Mouse (Mus musculus): ENCODE data around the gene Fam214b.

Gene Fam214b

DNA sequence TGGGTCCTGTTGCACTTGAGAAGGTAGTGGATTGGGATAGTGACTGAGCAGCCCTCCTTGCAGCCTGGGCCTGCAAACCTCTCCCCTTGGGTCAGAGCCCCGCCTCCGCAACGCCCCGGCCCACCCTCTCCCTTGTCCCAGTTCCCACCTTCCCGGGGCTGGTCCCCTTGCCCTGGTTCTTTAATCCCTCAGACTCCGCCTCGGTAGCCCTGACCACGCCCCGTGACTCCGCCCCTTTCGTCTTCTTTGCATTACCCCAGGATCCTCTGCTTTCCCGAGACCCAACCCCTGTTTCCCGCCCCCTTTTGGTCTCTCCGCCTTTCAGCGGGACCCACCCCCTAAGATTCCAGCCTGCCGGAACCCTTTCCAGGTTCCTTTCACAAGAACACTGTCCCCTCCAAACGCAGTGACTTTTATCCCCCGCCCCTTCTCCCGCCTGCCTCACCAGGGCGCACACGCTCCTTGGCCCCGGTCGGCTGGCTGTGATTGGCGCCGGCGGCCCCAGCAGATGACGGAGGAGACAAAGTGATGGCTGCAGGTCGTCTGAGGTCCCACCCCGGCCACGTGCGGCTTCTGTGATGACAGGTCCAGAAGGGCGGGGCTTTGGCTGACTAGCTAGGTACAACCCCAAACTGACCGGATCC, at the start of gene Fam214b:
Gene Fam214b (minus strand): TSS at position 562 of the 644 bp plus-strand sequence.
- peak; percentile 65 for DNase-seq (ENCODE audit: low read depth, low spot score)

DNA sequence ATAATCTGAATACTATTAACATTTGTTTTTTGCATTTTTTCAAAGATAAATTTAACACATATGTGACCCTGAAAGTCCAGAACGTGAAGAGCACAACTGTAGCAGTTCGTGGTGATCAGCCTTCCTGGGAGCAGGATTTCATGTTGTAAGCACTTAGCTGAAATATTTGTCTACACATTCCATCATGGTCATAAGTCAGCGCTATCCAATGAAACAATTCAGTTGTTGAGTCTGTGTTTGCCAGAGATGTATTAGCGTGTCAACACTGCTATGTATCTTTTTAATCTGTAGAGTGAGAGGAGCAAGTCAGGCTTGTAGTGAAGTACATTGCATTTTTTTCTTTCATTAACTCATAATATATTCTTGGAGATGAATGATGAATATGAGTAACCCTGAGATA, 45.2 kb upstream of the Fam214b start:
- no peak for DNase-seq (ENCODE audit: low read depth, low spot score)

DNA sequence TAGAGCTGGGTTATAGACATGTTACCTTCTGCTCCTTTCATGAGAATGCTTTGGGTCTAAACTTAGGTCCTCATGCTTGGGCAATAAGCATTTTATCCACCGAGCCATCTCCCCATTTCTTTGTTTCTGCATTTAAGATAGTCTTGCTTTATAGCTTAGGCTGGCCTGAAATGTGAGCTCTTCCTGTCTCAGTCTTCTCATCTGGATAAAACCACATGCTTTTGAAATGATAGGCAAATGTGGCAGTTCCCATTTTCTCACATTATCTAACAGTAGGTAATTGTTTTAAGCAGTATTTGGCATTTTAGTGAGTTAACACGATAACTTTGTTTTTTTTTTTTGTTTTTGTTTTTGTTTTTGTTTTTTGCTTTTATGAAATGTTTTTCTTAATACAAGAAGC, 43.9 kb upstream of the Fam214b start:
- DNase-seq (ENCODE audit: low read depth, low spot score): no peak

DNA sequence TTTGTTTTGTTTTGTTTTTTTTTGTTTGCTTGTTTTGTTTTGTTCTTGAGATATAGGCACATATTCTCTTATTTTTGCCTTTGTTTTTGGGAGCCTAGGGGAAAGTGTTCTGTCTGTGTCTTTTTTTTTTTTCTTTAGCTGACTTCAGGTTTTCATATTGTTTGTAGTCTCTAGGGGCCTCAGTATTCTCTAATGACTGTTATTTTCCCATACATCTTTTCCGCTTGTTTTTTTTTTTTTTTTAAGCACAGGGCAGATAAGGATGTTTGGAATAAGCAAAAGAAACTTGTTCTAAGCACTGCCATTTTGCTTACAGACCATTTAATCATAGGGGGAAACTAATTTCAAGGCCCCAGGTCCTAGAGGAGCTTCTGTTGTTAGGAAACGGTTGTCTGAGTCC, 36.4 kb upstream of the Fam214b start:
- DNase-seq (ENCODE audit: low read depth, low spot score): no peak

DNA sequence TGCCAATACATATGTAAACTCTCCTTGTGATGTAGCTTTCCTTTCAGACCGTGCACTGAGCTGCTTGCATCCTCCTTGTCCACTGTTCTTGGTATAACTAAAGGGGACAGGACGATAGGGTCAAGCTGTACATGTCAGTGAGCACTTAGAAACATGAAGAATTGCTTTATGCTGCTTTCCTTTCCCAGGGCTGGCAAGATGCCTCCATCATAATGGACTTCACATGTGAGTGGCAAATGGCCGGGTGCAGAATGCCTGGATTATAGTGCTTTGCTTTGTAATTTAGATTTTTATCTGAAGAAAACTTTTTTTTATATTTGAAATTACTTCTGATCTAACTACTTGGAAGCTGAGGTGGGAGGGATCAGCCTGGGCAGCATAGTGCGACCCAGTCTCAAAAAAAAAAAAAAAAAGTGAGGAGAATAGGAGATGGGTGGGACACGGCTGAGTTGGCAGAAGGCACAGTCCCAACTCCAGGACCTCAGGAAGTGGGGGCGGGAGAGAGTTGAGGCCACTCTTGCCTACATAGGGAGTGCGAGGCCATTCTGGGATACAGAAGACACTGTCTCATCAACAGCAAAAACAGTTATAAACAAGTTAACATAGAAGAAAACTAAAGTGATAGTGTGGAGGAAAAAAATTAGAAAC, 32.2 kb upstream of the Fam214b start:
- no peak for DNase-seq (ENCODE audit: low read depth, low spot score)

DNA sequence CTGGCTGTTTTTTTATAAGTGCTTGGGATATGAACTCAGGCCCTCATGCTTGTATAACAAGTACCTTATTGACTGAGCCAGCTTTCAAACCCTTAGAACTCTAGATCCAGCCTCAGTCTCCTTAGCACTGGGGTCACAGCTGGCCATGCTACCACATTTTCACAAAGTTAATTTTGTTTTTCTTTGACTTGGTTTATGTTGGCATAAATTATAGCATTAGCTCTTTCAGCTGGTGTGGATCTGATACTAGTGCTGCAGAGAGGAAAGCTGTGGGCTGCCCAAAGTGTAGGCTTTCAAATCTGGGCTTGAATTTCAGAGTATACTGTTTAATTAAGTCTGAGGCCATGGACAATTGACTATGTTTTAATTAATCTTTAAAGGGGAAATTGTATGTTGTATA, 28.9 kb upstream of the Fam214b start:
- DNase-seq (ENCODE audit: low read depth, low spot score): no peak

DNA sequence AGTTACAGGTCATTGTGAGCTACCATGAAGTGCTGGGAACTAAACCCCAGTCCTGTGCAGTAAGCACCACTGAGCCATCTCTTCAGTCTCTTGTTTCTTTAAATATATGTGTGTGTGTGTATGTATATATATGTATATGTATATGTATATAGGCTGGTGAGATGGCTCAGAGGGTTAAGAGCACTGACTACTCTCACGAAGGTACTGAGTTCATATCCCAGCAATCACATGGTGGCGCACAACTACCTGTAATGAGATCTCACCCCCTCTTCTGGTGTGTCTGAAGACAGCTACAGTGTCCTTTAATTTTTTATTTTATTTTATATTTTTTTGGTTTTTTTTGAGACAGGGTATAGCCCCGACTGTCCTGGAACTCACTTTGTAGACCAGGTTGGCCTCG, 19.5 kb upstream of the Fam214b start:
- DNase-seq (ENCODE audit: low read depth, low spot score): no peak

DNA sequence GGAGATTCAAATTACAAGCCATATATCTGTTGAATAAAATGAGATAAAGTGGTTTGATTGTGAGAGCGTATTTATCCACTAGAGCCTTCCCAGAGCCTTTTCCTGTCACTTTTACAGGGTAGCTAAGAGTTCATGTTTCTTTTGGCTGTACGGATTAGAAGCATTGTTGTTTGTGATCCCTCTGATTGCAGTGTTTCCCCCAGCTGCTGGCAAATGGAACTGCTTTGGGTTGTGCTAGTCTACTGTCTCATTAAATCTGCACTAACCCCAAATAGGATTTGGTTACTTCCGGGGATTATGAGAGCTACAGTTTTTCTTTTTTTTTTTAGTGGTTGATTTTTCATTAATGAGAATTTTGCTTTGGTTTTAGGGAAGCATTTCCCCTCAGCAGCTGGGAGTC, 14.3 kb upstream of the Fam214b start:
- no peak for DNase-seq (ENCODE audit: low read depth, low spot score)

DNA sequence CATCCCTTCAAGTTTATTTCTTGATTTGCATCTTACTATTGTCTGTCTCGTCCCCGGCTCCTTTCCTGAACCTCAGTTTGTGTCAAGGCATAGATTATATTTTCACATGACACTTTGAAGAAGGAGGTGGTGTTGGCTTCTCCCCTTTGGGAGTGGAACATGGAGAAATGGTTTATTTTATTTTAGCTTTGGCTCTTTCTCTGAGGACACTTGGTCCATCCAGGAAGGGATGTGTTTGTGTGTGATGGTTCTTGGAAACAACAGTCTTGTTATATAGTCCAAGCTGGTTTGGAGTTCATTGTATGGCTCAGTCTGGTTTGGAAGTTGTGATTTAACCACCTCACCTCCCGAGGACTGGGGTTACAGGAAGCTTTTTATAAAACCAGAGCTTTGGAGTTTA, 13.7 kb upstream of the Fam214b start:
- DNase-seq (ENCODE audit: low read depth, low spot score): no peak

DNA sequence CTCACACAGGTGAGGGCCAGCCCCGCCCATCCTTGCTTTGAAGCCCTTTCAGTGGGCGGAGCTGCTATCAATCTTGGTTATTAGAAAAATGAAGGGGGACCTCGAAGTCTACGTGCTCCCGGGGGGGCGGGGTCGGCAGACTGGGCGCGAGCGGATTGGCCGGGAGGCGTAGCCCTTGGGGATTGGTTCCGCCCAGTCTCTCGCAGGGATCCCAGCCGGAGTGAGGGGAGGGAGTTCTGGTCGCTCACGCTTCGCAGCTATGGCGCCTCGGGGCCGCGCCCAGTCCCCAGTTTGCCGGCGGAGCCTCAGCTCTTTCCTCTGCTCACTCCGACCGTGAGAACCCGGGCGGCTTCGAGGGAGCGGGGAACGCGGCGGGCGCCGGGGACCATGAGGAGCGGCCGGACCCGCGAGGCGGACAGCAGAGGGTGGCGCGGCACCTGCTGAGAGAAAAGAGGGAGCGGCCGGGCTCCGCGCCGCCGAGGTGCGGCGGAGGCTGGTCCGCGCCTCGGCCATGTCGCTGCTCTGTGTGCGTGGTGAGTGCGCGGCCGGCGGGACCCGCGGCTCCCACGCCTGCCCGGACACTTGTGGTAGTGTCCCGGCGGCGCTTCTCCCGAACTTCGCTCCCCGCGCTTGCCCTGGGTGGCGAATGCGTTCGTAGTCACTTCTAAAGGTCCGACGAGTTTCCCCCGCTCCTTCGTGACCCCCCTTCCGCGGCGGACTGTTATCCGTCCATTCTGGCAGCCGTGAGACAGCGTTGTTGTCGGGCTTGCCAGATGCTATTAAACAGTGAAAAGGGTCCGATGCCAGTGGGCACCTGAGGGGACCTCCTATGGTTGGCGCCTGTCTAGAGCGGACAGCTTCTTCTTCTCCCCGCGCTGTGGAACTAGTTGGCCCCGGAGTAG, 13.0 kb upstream of the Fam214b start, which contains the start of gene Unc13b:
Gene Unc13b (plus strand): TSS at position 201 of the 902 bp plus-strand sequence.
- peak; percentile 48 for DNase-seq (ENCODE audit: low read depth, low spot score)

DNA sequence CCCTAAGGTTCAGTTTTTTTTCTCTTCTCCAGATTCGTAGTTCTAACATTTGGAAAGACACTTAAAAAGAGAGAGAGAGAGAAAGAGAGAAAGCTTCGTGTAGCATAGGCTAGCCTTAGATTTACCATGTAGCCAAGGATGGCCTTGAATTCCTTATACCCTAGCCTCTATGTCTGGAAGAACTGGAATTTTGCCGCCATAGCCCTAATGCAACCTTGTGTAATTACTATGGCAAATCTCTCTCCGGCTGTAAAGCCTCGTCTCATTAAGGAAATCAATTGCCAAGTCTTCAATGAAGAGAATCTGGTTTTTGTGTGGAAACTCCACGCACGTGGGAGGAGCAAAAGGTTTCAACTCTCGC, 12.4 kb upstream of the Fam214b start:
- DNase-seq (ENCODE audit: low read depth, low spot score): no peak

DNA sequence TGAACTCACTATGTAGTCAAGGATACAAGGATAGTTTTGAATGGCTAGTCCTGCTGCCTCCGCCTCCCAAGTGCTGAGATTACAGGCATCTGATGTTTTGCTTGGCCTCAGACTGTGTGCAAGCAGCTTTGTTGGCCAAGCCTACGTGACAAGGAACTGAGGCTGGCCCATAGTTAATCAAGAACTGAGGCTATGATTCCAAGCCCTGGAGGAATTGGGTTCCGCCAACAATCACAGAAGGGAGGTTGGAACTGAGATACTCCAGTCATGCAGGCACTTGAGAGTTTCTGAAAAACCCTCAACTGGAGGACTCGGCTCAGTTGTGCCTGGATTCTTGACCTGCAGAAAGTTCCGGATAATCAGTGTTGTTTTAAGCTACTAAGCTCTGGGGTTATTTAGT, 11.6 kb upstream of the Fam214b start:
- no peak for DNase-seq (ENCODE audit: low read depth, low spot score)

DNA sequence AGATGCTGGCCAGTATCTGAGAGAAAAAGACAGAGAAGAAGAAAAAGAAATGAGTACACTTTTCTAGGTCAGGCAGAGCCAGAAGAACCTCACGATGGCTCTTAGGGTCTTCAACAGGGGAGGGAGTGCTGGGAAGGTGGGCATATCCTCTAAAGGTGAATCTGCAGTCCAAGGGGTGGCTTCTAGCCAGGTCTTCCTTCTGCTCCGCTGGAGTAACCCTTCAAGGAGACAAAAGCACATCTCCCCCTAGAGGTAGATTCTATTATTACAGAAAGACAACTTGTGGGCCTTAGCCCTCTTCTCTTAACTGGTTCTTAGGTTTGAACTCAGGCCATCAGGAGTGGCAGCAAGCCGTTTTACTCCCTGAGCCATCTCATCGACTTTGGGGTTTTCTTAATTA, 6.6 kb upstream of the Fam214b start:
- peak; percentile 64 for DNase-seq (ENCODE audit: low read depth, low spot score)

DNA sequence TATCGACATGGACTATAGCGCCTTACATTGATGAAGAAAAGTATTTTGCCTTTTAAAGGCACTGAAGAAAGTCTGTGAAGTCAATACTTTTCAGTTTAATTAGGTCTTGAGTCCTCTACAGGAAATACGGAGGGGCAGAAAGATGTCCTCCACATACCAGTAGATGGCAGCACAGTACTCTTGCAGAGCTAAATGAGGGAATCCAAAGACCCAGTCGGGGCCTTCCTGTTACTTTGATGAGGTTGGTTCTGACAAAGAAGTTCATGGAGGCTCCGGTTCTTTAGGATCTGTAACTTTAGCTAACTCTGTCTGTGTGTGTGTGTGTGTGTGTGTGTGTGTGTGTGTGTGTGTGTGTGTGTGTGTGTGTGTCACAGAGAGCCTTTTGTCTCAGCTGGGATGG, 1.2 kb upstream of the Fam214b start:
- DNase-seq (ENCODE audit: low read depth, low spot score): peak; percentile 50

DNA sequence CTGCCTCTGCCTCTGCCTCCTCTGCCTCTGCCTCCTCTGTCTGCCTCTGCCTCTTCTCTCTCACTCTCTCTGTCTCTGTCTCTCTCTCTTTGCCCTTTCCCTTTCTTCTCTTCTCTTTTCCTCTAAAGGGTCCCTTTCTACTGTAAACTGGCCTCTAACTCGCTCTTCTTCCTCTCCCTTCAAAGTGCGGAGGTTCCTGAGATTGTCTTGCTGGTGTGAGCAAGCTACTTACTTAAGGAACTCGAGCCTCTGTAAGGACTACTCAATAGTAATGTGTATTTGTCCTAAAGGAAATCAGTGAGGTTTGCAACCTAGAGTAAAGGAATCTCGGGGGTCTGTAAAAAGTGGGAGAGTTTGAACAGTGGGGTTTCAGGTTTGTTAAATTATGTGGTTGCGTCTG, 587 bp upstream of the Fam214b start:
- no peak for DNase-seq (ENCODE audit: low read depth, low spot score)

DNA sequence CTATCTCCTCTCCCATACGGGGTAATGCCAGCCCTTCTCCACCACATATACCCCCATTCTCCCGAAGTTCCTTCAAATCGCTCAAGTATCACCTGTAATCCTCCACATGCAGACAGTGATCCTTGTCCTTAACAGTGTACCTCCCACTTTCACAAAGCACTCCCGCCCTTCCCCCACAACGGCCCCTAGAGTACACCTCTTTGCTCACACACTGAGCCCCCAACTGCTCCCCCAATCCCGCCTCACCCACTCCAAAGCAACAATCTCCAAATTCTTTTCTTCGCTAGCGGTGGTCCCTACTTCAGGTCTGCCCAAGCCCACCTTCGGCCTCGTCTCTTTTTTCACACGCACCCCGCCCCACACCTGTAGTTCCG, 748 bp downstream of the Fam214b start:
- no peak for DNase-seq (ENCODE audit: low read depth, low spot score)

DNA sequence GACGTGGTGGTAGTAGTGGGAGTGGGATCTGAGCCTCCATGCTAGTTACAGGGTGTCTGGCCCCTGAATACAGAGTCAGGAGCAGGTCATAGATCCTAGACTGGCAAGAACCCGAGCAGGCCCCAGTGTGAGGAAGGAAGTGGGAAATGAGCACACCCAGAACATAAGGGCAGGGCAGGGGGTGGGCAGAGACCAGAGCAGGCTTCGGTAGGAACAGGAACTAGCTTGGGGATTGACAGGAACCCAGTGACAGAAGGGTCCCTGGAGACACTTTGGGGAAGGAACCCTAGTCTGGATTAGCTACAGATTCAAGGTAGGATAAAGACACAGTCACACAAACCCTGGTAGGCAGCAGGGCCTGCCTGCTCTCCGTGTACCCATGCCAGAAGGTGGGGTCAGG, 1.3 kb downstream of the Fam214b start:
- no peak for DNase-seq (ENCODE audit: low read depth, low spot score)

DNA sequence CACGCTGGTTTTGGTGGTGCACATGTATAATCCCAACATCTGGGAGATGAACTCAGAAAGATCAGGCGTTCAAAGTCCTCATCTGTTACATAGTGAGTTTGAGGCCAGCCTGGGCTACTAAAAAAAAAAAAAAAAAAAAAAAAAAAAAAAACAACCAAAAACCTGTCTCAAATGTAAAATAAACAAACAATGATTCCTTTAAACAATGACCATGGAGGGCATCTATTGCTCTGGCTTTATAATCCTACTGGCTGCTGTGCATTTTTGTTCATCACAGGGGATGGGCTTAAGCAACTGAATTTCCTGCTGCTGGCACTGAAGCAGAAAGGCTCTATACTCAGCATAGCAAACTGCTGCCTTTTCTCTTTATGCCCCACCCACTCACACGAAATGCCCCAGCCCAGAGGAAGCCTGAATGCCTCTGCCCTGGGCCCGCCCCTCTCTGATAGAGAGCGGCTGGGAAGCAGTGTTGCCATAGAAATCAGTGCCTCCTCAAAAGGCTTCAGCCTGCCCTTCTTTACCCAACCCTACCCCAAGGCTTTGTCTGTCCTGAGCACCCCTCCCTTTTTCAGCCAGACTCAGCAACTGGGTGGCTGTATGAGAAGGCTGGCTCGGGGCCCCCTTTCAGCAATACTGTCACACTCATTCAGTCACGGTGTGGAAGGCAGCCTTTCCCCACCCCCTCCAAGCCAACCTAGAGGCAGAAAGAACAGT, 2.2 kb downstream of the Fam214b start:
- DNase-seq (ENCODE audit: low read depth, low spot score): no peak

DNA sequence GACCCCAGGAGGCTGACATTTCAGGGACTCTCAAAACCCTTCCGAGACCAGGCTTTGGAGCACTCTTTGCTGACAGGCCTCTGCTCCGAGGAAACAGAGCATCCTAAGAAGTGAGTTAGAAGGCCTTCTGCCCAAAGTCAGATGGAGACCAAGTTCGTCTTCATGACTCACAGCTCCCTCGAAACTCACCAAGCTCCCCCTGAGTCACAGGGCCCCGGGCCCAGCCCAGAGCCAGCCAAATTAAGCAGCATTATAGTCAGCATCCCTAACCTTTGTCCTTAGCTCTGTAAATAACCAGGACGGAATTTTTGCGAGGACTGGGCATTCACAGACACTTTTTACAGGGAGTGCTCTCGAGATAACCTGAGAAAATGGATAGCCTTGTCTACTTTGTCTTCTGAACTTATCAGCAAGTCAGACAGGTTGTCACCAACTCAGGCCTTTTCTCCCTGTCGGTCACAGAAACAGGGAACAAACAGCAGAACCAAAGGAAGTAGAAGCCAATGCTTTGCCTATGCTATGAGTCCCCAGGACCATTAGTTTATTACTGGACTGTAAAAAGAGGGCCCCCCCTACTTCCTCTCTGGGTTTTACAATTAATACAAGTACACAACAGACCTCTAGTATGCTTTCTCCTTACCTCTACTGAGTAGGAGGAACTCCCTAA, 5.0 kb downstream of the Fam214b start:
- no peak for DNase-seq (ENCODE audit: low read depth, low spot score)

DNA sequence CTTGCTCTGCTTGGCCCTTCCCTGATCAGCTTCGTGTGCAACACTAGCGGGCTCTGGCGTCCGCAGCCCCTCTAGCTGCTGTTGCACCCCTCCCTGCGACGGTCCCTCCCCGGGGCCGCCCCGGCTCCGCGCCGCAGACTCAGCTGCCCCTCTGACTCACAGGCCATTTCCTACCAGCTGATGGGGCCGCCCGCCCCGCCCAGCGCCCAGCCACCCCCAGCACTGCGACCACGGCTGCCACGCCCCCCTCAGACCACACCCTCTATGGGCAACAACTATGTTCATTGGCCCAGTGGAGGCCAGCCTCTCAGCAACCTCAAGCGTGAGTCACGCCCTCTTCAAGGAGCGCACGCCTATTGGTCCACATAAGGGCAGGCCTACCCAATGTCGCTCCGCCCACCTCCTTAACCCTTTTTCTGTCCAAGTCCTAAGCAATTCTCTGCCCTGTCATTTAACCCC, 5.9 kb downstream of the Fam214b start:
- DNase-seq (ENCODE audit: low read depth, low spot score): peak; percentile 97

DNA sequence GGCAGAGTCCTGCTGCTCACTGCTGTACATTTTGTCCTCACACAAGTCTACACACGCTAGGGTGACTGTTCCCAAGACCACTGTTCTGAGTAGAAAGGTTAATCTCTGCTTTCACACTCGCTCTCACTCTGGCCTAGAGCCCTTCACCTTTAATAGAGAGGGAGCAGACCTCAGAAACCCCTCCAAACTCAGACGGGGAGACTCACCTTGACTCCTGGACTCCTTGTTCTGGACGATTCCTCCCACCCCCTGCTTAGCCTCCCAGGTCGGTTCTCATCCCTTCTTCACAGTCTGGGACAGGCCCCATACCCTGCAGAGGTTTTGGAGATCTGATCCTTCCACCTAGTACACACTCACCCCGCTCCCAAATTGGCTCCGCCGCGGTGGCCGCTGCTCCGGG, 6.4 kb downstream of the Fam214b start:
- DNase-seq (ENCODE audit: low read depth, low spot score): peak; percentile 32
